Mouse (Mus musculus): ENCODE measurements at regions not wholly inside any gene's neighbourhood (a gene's known extent, or its start where the extent isn't known, plus 50 kb on each side); places are given as distances from the start of the nearest gene placed in this dataset.

DNA sequence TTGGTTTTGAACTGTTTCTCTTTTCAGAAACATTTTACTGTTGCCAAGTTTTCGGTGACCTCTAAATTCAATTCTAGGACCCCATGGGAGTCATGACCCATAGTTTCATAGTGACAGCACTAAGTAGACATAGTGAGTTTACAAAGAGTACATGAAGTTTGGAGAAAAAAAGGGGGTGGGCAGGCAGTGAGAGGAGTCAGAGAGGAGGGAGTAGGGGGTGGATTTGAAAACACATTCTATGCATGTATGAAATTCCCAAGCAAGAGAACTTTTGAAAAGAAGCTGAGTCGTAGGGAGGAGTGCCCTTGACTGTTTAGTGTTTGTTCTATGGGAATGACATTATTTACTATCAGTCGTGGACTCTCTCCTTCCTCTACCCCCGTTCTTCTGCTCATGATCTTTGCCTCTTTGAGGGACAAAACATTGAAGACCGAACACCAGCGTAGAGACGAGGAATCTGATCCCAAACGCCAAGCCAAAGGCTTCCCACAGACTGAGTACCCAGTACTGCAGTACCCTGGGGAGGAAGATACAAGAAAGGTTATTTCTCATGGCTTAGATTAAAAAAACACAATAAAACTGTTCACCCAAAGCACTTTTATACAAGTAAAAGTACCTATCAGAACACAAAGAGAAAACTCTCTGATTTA is 229.1 kb upstream of the Map3k1 start:
- no peak for DNase-seq (ENCODE audit: low read depth, low spot score)

DNA sequence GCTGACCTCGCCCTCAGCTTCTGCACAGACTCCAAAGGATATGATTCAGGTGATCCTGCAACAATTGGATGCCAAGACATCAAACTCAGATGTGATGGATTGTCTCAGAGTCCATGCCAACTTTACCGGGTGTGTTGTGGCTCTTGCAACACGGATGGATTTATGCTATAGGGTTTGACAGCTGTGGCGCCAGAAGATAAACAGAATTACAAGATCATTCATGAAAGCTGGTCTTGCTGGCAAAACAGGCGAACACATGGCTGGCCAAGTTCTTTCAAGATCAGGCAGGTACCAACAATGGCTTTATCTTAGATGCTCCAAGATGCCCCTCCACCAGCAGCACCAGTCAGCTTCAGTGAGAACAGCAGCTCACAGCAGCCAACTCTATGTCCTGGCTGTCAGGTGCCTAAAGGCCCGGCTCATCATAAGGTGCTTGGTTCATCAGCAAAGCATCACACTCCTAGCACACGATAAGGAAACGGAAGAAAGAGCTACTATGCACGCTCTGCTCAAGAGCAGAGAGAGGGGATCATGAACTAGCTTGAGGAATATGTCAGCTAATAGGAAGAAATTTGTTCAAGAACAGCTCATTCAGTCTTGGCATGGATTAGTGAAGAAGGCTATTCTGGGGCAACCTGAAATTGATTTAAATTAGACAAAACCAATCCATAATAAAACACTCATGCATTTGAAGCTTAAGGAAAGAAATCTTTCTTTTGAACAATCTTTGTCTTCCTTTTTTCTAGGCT is 229.9 kb upstream of the Map3k1 start:
- DNase-seq (ENCODE audit: low read depth, low spot score) = no peak

DNA sequence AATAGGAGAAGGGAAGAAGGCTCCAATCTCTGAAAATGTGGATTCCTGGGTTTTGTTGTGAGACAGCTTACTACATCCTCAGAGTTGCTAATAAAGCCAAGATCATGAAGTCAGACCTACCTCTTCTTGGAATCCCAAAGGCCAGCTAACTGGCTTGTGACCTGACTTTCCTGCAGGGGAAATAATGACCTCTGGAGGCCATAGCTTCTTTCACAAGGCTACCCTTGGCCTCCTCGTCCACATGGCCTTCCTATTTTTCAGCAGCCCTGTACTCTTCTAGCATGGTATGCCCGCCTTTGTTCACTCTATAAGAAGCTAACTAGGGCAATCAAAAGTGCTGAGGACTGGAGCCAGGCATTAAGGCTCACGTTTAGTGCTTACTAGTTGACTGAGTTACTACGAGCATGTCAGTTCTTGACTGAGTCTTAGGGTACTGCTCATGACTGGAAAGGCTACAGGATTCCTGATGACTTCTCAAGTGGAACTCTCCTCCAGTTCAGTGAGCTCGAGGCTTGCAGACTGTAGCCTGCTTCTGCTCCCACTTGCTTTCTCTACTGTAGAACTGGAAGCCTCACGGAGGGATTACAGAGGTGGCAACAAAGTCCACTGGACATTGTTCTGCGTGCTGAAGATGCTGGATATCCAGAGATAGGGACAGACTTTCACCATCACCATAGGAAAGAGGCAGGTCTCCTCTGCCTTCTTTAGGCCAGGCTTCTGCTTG is 230.8 kb upstream of the Map3k1 start:
- DNase-seq (ENCODE audit: low read depth, low spot score) = no peak

DNA sequence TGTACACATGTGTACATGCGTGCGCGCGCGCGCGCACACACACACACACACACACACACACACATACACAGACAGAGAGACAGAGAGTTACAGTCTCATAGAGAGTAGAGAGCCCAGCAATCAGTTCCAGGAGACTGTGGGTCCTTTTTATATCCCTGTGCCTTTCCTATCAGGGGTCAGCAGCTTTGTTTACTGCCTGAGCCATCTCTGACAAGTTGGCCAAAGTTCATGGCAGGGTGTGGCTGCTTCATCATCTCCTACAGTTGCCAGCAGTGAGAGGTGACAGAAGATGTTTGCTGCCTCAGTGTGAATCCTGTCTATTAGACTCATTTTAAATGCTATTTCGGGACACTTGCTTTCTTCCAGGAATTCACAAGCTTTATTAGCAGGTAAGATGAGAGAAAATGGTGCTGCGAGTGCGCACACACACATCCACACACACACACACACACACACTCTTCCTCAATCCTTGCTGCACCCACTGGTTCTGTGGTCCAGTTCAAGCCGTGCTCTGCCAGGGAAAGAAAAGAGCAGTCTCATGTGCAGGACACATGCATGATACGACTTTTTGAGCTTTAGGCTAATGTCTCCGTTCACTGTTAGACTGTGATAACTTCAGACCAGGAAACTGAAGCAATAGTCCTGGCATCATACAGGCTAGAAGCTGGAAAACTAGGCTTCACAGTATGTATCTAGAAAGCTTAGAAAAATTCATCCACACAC is 234.9 kb upstream of the Map3k1 start:
- DNase-seq (ENCODE audit: low read depth, low spot score) = no peak

DNA sequence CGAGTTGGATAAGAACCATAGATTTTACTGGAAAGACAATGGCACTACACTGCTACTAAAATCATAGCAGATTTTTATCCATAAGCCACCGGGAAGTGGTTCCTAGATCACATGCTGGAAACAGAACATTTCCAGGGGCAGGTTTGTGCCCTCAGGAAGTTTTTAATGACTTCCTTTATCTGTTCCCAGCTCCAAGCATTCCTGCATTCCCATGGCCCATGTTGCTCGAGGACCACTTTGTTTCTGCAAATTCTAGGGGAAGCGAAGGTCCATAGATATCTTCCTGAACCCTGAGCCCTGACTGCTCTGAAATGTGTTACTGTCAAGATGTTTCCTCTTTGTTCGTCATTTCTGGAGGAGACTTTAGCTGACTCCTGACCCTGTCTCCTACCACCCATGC is 235.6 kb upstream of the Map3k1 start:
- DNase-seq (ENCODE audit: low read depth, low spot score) = no peak

DNA sequence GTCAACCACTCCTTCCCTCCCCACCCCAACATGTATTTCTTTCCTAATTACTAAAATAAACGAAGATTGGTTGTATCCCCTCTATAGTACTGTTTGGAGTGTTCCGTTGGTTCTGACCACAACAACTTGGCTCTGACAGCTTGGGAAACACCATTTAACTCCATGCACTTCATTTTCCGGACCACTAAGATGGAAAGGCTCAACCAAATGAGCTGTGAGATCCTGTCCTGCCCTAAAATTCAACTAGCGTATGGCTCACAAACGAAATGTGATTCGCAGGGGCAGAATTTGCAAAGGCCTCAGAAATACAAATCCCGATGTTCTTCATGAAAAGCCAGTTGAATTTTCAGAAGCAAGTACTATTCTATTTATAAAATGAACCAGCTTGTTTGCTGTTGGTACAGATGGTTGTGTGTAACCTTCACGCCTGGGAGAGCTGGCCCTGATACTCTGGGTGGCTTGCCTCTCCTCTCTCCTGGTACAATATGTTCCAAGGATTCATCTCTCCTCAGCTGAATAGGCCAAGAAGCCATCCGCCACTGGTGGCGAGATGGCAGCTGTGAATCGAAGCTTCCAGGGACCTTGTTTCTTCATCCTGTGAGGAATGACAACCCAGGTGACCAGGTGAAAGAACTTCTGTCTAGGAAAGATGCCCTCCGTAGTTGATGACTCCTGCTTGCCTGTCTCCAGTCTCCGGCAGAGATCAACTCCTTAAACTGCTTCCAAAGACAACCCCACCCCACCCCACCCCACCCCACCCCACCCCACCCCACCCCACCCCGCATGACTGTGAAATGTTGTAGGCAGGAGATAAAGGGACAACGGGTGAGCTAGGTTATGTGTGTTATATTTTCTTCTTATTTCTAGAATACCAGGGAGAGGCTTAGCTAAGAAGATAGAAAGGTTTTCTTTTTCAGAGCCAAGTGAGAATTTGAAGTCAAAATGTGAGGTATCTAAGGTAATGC is 237.7 kb upstream of the Map3k1 start:
- DNase-seq (ENCODE audit: low read depth, low spot score) = no peak

DNA sequence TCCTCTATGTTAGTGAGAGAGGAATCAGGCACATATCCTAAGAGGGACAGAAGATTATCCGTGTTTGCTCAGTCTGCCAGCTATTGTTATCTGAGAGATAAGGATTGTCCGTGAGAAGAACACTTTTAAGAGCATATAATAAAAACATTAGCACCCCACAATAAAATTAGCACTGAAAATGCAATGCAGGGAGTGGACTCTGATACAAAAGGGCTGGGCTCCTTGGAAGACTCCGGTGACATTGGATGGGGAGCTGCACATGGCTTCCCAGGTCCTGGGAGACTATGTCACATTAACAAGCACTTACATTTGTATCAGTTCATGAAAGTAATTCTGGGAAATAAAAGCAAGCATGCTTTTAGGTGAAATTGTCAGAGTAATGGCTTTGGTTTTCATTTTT is 238.6 kb upstream of the Map3k1 start:
- no peak for DNase-seq (ENCODE audit: low read depth, low spot score)

DNA sequence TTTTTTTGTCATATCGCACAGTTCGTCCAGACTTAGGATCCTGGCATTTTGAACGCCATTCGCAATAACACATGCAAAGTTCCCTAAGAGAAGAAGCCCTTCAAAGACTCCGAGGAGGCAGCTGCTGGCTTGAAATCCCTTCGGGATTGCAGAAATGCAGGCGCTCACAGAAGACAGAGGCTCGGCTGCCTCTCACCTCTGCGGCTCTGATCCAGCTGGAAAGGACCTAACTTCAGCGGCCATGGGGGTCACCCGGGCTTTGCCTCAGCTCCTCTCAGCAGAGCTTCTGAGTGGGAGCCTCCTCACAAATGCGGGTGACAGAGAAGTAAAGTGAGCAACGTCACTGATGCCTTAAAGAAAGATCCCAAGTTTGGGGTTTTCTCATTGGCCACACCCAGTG is 239.1 kb upstream of the Map3k1 start:
- no peak for DNase-seq (ENCODE audit: low read depth, low spot score)

DNA sequence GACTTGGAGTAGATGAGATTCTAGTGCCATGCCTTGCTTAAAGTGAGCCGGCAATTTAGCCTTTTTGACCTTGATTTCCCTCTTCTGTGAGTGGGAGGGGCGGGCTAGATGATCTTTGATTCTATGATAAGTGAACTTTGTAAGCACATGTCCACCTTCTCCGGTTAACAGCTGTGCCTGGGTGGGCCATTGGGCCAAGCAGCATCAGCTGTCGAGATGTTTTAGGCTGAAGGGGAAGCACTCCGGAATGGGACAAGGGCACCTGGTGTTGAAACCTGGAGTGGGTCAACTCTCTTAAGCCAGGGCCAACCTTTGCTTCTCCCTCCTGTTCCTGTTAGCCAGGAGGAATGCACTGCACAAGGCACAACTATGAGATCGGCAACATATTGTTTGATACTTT is 239.5 kb upstream of the Map3k1 start:
- no peak for DNase-seq (ENCODE audit: low read depth, low spot score)

DNA sequence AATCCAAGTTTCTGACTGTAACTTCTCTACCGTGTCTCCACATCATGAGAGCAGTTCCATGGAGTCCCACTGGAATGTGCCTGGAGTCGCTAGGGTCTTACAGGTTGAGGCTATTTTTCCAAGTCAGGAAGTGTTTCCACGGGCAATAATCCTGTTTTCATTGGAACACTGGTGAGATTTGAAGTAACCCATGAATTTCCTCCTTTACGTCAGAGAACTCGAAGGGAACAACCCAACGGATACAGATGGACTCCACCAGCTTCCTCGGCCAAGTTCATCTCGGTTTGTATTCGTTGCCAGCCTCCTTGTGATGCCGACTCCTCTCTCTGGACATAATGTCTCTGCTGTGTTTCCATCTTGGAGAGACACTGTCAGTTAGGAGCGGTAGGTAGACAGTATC is 237.4 kb upstream of the Ankrd55 start:
- DNase-seq (ENCODE audit: low read depth, low spot score) = no peak

DNA sequence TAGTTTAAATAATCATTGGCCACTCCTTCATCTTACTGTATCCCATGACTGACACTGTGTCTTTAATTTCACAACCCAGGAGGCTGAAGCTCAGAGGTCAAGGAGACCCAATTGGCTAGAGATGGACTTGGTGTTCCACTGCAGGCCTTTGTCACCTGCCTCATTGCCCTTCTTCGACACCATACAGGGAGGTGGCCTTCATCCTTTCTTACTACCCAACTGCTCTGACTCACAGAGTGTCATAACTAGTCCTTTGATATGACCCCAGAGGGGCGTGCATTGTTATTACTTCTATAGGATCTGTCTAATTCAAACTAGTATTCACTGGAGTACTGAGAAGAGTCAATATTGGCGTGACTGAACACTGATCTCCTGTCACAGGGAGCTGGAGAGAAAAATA is 236.2 kb upstream of the Ankrd55 start:
- DNase-seq (ENCODE audit: low read depth, low spot score) = no peak

DNA sequence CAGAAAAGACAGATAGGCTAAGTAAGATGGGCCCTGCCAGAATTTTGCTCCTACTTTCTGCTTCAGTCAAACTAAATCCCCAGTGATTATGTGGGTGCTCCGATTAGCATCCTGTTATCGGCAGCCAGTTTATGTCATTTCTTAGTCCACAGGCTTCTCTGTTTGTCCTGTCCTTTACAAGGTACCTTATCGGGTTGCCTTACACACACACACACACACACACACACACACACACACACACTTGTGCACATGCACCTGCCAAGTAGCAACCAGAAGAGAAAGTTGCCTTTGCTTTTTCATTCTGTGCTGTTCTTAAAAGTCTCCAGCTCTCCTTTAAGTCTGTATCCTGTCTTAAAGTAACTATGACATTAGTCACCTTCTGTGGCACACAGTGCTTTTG is 235.8 kb upstream of the Ankrd55 start:
- no peak for DNase-seq (ENCODE audit: low read depth, low spot score)

DNA sequence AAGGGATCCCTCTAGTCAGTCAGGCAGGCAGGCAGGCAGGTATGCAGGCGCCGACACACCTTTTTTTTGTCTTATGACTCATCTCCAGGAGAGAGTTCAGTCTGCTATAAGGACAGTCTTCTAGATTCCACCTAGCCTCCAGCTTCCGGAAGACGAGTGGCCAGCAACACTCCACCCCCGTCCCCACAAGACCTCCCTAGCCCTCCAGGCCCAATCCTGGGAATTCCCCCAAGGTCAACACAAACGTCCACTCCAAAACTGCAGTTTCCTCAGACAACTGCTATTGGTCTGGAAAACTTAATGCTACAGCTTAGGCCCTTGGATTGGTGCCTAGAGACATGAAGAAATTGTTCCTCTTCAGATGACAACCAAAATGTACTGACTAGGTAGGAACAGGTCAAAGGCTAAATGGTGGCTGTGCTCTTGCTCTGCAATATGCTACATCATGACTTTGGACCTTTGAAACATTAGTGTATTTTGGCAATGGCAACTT is 233.3 kb upstream of the Ankrd55 start:
- DNase-seq (ENCODE audit: low read depth, low spot score) = no peak

DNA sequence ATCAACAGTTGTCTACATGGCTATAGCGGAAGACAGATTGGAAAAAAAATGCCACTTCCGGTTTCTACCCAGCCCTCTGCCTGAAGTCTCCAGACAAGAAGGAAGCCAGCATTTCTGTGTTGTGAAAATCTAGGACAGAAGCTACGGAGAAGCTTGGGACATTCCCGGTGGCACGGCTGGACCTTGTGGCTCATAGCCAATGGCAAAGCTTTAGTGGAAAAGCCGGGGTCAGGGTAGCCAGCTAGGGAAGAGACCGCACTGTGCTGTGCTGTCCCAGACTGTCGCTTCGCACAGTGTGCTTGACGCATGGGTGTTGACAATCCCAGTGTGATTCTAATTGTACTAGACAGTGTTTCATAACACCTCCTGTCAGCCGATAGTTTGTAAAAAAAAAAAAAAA is 230.0 kb upstream of the Ankrd55 start:
- DNase-seq (ENCODE audit: low read depth, low spot score) = no peak

DNA sequence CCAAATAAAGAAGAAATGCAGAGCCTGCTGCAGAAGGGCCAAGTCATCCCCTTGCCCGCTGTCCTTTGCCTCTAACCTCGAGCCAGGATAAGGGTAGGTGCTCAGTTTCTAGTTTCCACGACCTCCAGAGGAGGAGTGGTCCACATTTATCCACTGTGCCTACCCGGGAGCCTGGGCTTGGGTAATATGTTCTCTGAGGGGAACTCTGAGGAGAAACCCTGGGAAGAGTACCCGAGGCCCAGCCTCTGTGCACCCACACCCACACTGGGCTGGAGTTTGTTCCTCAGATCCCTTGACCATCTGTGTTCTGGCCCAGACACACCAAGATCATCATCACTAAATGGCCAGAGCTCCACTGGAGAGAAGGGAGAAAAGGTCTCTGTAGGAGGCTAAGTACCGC is 229.5 kb upstream of the Ankrd55 start:
- DNase-seq (ENCODE audit: low read depth, low spot score) = no peak

DNA sequence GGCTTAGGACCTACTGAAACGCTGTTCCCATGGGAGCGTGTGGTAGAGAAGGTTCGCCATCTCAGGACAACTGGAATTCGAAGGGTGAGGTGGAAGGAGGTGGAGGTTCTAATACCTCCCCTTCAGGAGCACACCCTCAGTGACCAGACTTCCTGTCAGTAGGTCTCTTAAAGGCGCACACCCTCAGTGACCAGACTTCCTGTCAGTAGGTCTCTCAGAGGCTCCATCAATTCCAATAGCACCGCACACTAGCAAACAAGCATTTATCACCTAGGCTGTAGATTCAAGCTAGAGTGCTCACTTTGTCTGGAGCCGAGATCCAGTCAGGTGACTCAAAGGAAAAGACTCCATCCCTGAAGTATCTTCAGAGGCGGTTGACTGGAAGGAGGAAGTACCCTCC is 226.2 kb upstream of the Ankrd55 start:
- DNase-seq (ENCODE audit: low read depth, low spot score) = no peak

DNA sequence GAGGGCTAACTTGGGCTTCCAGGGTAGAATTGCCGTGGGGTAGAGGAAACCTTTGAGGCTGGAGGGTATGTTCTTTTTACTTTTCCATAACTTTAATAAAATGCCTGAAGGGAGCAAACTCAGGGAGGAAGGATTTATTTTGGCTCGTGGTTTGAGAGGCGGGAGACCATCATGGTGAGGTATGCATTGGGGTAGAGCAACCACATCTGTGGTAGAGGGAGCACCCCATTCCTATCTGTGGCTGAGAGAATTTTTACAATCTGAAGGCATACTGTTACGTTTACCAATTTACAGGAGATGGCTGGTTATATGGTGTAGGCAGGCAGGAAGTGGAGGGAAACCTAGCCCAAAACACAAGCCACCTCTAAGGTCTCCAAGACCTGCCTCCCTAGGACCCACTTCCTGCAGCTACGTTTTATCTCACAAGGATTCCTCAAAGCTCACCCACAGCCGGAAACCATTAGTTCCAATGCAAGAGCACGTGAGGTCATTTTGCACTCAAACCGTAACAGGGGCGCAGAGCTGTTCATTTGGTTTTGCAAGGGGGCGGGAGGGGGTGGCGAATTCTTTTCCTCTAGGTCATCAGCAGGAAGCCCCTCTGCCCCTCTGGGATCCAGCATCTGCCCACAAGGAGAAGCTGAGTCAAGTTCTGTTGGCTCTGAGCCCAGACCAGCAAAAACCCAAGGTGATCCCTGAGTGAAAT is 224.7 kb upstream of the Ankrd55 start:
- peak; percentile 35 for DNase-seq (ENCODE audit: low read depth, low spot score)

DNA sequence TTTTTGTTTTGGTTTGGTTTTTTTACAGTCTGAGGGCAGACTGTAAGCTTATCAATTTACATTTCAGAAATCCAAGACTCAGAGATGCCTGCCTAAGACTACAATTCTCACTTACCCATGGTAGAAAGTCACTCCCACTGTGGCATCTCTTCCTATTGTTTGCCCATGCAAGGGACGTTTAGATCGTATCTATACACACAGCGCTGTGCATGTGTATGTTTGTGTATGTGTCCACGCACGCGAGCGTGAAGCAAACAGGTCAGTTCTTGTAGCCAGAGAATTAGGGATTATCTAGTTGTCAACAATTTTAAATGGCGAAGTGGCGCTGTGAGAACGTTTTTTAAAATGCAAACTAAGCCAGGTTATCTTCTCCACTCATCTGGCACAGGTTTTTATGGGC is 223.6 kb upstream of the Ankrd55 start:
- no peak for DNase-seq (ENCODE audit: low read depth, low spot score)

DNA sequence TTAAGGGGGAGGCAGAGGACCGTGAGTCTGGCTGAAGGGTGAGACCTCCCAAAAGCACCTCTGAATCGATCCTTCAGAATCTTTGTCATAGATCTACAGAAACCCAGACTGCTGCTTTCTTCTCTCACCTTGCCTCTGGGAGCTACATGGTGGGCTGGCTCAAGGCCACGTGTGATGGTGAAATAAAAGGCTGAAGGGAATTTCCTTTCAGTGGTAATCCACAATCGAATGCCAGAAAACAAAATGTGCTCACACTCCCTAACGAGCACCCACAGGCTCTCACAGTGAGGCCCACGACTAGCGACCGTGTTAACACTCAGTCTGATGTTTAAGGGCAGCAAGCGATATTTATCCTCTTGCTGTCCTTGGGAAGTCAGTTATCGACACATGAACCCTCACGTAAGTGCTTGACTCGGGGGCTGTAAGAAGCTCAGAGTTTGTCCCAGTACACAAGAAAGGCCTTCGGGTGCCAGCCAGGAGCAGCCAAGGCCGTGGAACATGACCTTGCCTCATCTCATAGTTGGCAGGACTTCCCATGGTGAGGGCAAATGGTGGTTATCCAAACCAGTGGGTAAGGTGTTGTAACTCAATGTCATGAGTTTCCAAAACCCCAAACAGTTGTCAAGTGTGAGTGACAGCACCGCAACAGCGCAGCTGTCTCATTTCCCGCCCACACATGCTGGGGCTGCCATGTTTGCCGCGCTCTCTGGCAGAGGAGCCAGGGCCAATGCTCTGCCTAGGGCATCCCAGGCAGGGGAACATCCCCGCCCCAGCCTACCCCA is 221.0 kb upstream of the Ankrd55 start:
- DNase-seq (ENCODE audit: low read depth, low spot score) = no peak

DNA sequence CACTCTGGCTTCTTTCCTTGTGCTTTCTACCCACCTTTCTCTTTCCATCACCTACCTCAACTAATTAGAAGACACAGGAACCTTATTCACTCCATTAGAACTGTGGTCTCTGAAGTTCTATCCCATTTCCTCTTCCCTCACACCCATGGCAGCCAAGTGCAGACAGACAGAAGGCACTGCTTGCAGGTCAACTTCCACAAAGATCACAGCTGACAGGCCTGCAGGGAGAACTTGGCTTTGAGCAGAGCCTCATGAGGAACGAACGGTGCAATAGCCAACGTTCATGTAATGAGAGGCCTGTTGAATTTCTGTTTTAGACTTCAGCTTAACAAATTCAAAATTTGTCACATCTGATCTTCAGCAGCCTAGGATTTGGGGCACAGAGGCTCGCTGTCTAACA is 217.5 kb upstream of the Ankrd55 start:
- DNase-seq (ENCODE audit: low read depth, low spot score) = no peak

Measured in embryo, embryonic 11.5 days (tissue).